Mouse (Mus musculus) embryonic facial prominence, embryonic 11.5 days (tissue): ENCODE measurements around the gene Pawr. TPM values are rescaled to one million over a fixed set of nuclear protein-coding genes. Genes with fewer than 3 reads are reported as not detected.

Experiments used
- ATAC-seq: fragments of 200-750 bp; cut with Nextera tagmentation; replicated peaks from 2 replicates; pipeline ENCODE4 v1.8.0; 2017; ENCODE audit warnings: low read depth; ENCODE audit not compliant: insufficient number of reproducible peaks, low FRiP score, low TSS enrichment
- DNase-seq: peaks from one replicate; pipeline ENCODE4 v3.0.0-alpha.2; 2015; ENCODE audit warnings: low spot score
- H3K27ac ChIP-seq: fragments of 300-500 bp; sonication (generic); replicated peaks from 2 replicates; pipeline ENCODE4 v1.5.1; 2014; ENCODE audit warnings: mild to moderate bottlenecking, low read depth, low read length, control low read depth
- H3K27me3 ChIP-seq: fragments of 300-500 bp; sonication (generic); 2 replicates; pipeline ENCODE4 v1.6.1; 2014; ENCODE audit warnings: mild to moderate bottlenecking, low read length, moderate library complexity, mixed read lengths; ENCODE audit not compliant: control insufficient read depth, insufficient read depth
- H3K36me3 ChIP-seq: fragments of 300-500 bp; sonication (generic); replicated peaks from 2 replicates; pipeline ENCODE4 v1.6.1; 2014; ENCODE audit warnings: low read depth, mild to moderate bottlenecking, low read length, moderate library complexity, mixed read lengths; ENCODE audit not compliant: control insufficient read depth, insufficient read depth
- H3K4me1 ChIP-seq: fragments of 300-500 bp; sonication (generic); 2 replicates; pipeline ENCODE4 v1.6.1; 2014; ENCODE audit warnings: low read length, mixed read lengths; ENCODE audit not compliant: control insufficient read depth, insufficient read depth
- H3K4me2 ChIP-seq: fragments of 300-500 bp; sonication (generic); 2 replicates; pipeline ENCODE4 v1.6.1; 2014; ENCODE audit warnings: low read depth, mild to moderate bottlenecking, control low read depth, low read length, moderate library complexity
- H3K4me3 ChIP-seq: fragments of 300-500 bp; sonication (generic); 2 replicates; pipeline ENCODE4 v1.5.1; 2014; ENCODE audit warnings: low read depth, low read length, control low read depth
- H3K9ac ChIP-seq: fragments of 300-500 bp; sonication (generic); replicated peaks from 2 replicates; pipeline ENCODE4 v1.6.1; 2014; ENCODE audit warnings: mild to moderate bottlenecking, control low read depth, low read length
- H3K9me3 ChIP-seq: fragments of 300-500 bp; sonication (generic); replicated peaks from 2 replicates; pipeline ENCODE4 v1.6.1; 2016; ENCODE audit warnings: mild to moderate bottlenecking, low read length, inconsistent platforms, mixed read lengths; ENCODE audit not compliant: control insufficient read depth
- WGBS: fragments of 180-500 bp; shearing (Covaris S2); extraction: QIAGEN DNeasy Blood & Tissue Kit; methylation state at CpG from one replicate; pipeline ENCODE4 v1.1.7; 2014; 5-methylcytosine and 5-hydroxymethylcytosine counted together
- polyA plus RNA-seq: library from polyadenylated mRNA; unstranded; fragments of >200 nt; fragmentation: Nextera tagmentation; extraction: Ambion mirVana; gene quantifications from 2 replicates; pipeline ENCODE4 v1.2.1, GENCODE M21; 2014

The Pawr gene
- polyA plus RNA-seq, 1 experiment from 2014 or later = 11.6 TPM

GRCm38 (mm10) chr10:108361419-108362155 is 29.7 kb downstream of the Pawr start:
- H3K4me3 ChIP-seq = no peak overlapping the region
- DNase-seq = no peak
- H3K4me1 ChIP-seq = no peaks in the 10 kb centered on the region
- 61% methylated on average over 9 of the region's 9 CpGs for WGBS
- H3K27ac ChIP-seq = no peak overlapping the region
- H3K27me3 ChIP-seq = no peaks in the 10 kb centered on the region
- no peaks in the 10 kb centered on the region for H3K9me3 ChIP-seq
- no peak for ATAC-seq
- H3K4me2 ChIP-seq = no peak overlapping the region
- no peaks in the 10 kb centered on the region for H3K36me3 ChIP-seq
- H3K9ac ChIP-seq = no peak overlapping the region

DNA sequence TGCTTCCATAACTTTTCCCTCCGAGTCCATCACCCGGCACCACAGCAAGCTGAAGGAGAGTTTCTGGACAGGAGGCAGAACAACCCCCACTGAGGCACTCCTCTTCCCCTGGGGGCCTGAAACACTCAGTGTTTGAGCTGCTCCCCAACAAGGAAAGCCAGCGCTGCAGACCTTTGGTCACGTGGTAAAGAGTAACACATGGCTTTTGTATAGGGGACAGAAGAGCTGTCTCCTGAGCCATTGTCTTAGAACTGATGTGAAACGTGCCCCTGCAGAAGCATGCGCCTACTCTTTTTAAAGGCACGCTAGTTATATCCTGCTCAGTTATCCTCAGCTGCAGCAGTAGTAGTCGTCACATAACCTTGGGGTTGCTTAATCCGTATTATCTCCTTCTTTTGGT is 32.0 kb downstream of the Pawr start:
- no peak overlapping the region for H3K9ac ChIP-seq
- ATAC-seq = no peak
- 47% methylated on average over 9 of the region's 9 CpGs for WGBS
- H3K36me3 ChIP-seq = no peaks in the 10 kb centered on the region
- H3K4me2 ChIP-seq = no peak overlapping the region
- no peaks in the 10 kb centered on the region for H3K9me3 ChIP-seq
- H3K4me1 ChIP-seq = no peaks in the 10 kb centered on the region
- H3K27me3 ChIP-seq = no peaks in the 10 kb centered on the region
- no peak overlapping the region for H3K27ac ChIP-seq
- H3K4me3 ChIP-seq = no peak overlapping the region
- DNase-seq = no peak

GRCm38 (mm10) chr10:108364946-108365719 is 33.2 kb downstream of the Pawr start:
- Histone ChIP-seq H3K4me2 (no peak overlapping the region), H3K36me3 (no peaks in the 10 kb centered on the region)
- ATAC-seq = no peak; the same call in 1 of the 2 replicates

GRCm38 (mm10) chr10:108366251-108366650 is 34.3 kb downstream of the Pawr start:
- ATAC-seq = no peak
- Histone ChIP-seq H3K4me2 (no peak overlapping the region), H3K27me3 (no peaks in the 10 kb centered on the region), H3K4me3 (no peak overlapping the region), H3K4me1 (no peaks in the 10 kb centered on the region), H3K36me3 (no peaks in the 10 kb centered on the region), H3K9me3 (no peaks in the 10 kb centered on the region), H3K9ac (no peak overlapping the region), H3K27ac (no peak overlapping the region)
- WGBS = 94% methylated on average over 5 of the region's 5 CpGs
- no peak for DNase-seq

More at GRCm38 (mm10) chr10:108364946-108365719, 33.2 kb downstream of the Pawr start:
- DNase-seq = no peak
- Histone ChIP-seq H3K4me3 (no peak overlapping the region), H3K9ac (no peak overlapping the region), H3K9me3 (no peaks in the 10 kb centered on the region), H3K27ac (no peak overlapping the region), H3K27me3 (no peaks in the 10 kb centered on the region), H3K4me1 (no peaks in the 10 kb centered on the region)
- 79% methylated on average over 26 of the region's 26 CpGs for WGBS

GRCm38 (mm10) chr10:108368358-108368757 is 36.4 kb downstream of the Pawr start:
- no peak overlapping the region for H3K4me2 ChIP-seq
- ATAC-seq (no peak), DNase-seq (no peak)
- no peak overlapping the region for H3K9ac ChIP-seq
- no peaks in the 10 kb centered on the region for H3K36me3 ChIP-seq
- no peaks in the 10 kb centered on the region for H3K27me3 ChIP-seq
- H3K9me3 ChIP-seq = no peaks in the 10 kb centered on the region
- WGBS = 78% methylated on average over 6 of the region's 6 CpGs
- H3K27ac ChIP-seq = no peak overlapping the region
- H3K4me3 ChIP-seq = no peak overlapping the region
- no peaks in the 10 kb centered on the region for H3K4me1 ChIP-seq

GRCm38 (mm10) chr10:108372258-108372657 is 40.3 kb downstream of the Pawr start:
- DNase-seq (no peak), ATAC-seq (no peak)
- Histone ChIP-seq H3K27ac (no peak overlapping the region), H3K4me1 (no peaks in the 10 kb centered on the region), H3K4me3 (no peak overlapping the region), H3K4me2 (no peak overlapping the region), H3K27me3 (no peaks in the 10 kb centered on the region), H3K9me3 (no peaks in the 10 kb centered on the region), H3K36me3 (no peaks in the 10 kb centered on the region), H3K9ac (no peak overlapping the region)
- 64% methylated on average over 7 of the region's 7 CpGs for WGBS

GRCm38 (mm10) chr10:108372858-108373257 is 40.9 kb downstream of the Pawr start:
- Histone ChIP-seq H3K27ac (no peak overlapping the region), H3K9me3 (no peaks in the 10 kb centered on the region), H3K4me1 (no peaks in the 10 kb centered on the region), H3K4me2 (no peak overlapping the region), H3K27me3 (no peaks in the 10 kb centered on the region), H3K36me3 (no peaks in the 10 kb centered on the region), H3K9ac (no peak overlapping the region), H3K4me3 (no peak overlapping the region)
- no peak for ATAC-seq
- no peak for DNase-seq
- WGBS = 90% methylated on average over 5 of the region's 5 CpGs

GRCm38 (mm10) chr10:108375796-108376195 is 43.9 kb downstream of the Pawr start:
- H3K4me1 ChIP-seq = no peaks in the 10 kb centered on the region
- DNase-seq (no peak), ATAC-seq (no peak)
- H3K9ac ChIP-seq = no peak overlapping the region
- H3K36me3 ChIP-seq = no peaks in the 10 kb centered on the region
- no peak overlapping the region for H3K4me3 ChIP-seq
- 89% methylated on average over 8 of the region's 8 CpGs for WGBS
- H3K27me3 ChIP-seq = no peaks in the 10 kb centered on the region
- no peak overlapping the region for H3K27ac ChIP-seq
- H3K9me3 ChIP-seq = no peaks in the 10 kb centered on the region
- no peak overlapping the region for H3K4me2 ChIP-seq
